Mouse (Mus musculus): ENCODE results near the gene Prkg1. TPM values are rescaled to one million over a fixed set of nuclear protein-coding genes. Genes with fewer than 3 reads are reported as not detected.

The Prkg1 gene
- polyA plus RNA-seq, 1 experiment from 2014 or later, result 5.6 TPM

DNA sequence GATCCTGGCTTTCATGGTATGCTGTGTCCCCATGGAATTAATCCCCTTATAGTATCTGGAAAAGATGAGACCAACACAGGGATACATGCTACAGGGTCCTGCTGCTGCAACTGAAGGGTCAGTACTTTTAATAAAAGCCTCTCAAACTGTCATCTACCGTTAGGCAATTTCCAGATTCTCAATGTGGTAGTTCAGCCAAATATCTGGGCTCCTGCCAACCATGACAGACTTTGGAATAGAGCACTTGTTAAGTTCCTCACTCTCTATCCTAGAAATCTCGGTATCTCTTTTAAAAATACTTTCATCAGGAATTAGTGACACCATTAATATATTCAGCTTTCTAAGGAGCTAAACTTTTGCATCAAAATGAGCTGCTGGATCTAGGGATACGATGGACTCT is 428.5 kb downstream of the Prkg1 start:
- no peak for ATAC-seq (replicated peaks; ENCODE audit: low FRiP score)
- Histone ChIP-seq H3K4me3 (ENCODE audit: low read depth, low read length) (no peak overlapping the region), H3K4me1 (replicated peaks; ENCODE audit: control insufficient read depth, insufficient read depth, low read length) (no peaks in the 10 kb centered on the region), H3K27me3 (ENCODE audit: control insufficient read depth, insufficient read depth, low read length) (no peaks in the 10 kb centered on the region), H3K9ac (ENCODE audit: low read length) (no peak overlapping the region), H3K36me3 (ENCODE audit: control insufficient read depth, insufficient read depth, low read length) (no peaks in the 10 kb centered on the region), H3K4me2 (ENCODE audit: low read depth, low read length, severe bottlenecking) (no peak overlapping the region), H3K27ac (ENCODE audit: low read depth, low read length) (no peak overlapping the region), H3K9me3 (ENCODE audit: control insufficient read depth, low read length) (no peaks in the 10 kb centered on the region)
- 81% methylated on average over 3 of the region's 3 CpGs for WGBS
- DNase-seq (ENCODE audit: low spot score), result no peak

GRCm38 (mm10) chr19:31329893-31330292 is 434.9 kb downstream of the Prkg1 start:
- DNase-seq (ENCODE audit: low spot score) (no peak), ATAC-seq (replicated peaks; ENCODE audit: low FRiP score) (no peak)
- Histone ChIP-seq H3K4me3 (ENCODE audit: low read depth, low read length) (no peak overlapping the region), H3K9ac (ENCODE audit: low read length) (no peak overlapping the region), H3K4me1 (replicated peaks; ENCODE audit: control insufficient read depth, insufficient read depth, low read length) (no peaks in the 10 kb centered on the region), H3K4me2 (ENCODE audit: low read depth, low read length, severe bottlenecking) (no peak overlapping the region), H3K9me3 (ENCODE audit: control insufficient read depth, low read length) (no peaks in the 10 kb centered on the region), H3K27ac (ENCODE audit: low read depth, low read length) (no peak overlapping the region), H3K27me3 (ENCODE audit: control insufficient read depth, insufficient read depth, low read length) (no peaks in the 10 kb centered on the region), H3K36me3 (ENCODE audit: control insufficient read depth, insufficient read depth, low read length) (no peaks in the 10 kb centered on the region)
- 71% methylated on average over 5 of the region's 5 CpGs for WGBS

GRCm38 (mm10) chr19:31304760-31305159 is 460.1 kb downstream of the Prkg1 start:
- Histone ChIP-seq H3K27ac (ENCODE audit: low read depth, low read length) (no peak overlapping the region), H3K4me1 (replicated peaks; ENCODE audit: control insufficient read depth, insufficient read depth, low read length) (no peaks in the 10 kb centered on the region), H3K9ac (ENCODE audit: low read length) (no peak overlapping the region), H3K4me3 (ENCODE audit: low read depth, low read length) (no peak overlapping the region), H3K9me3 (ENCODE audit: control insufficient read depth, low read length) (no peaks in the 10 kb centered on the region), H3K27me3 (ENCODE audit: control insufficient read depth, insufficient read depth, low read length) (no peaks in the 10 kb centered on the region), H3K36me3 (ENCODE audit: control insufficient read depth, insufficient read depth, low read length) (no peaks in the 10 kb centered on the region), H3K4me2 (ENCODE audit: low read depth, low read length, severe bottlenecking) (no peak overlapping the region)
- 93% methylated on average over 3 of the region's 3 CpGs for WGBS
- ATAC-seq (replicated peaks; ENCODE audit: low FRiP score) (no peak), DNase-seq (ENCODE audit: low spot score) (no peak)

GRCm38 (mm10) chr19:31291231-31291630 is 473.6 kb downstream of the Prkg1 start:
- Histone ChIP-seq H3K9ac (ENCODE audit: low read length) (no peak overlapping the region), H3K27ac (ENCODE audit: low read depth, low read length) (no peak overlapping the region), H3K27me3 (ENCODE audit: control insufficient read depth, insufficient read depth, low read length) (no peaks in the 10 kb centered on the region), H3K4me2 (ENCODE audit: low read depth, low read length, severe bottlenecking) (no peak overlapping the region), H3K4me1 (replicated peaks; ENCODE audit: control insufficient read depth, insufficient read depth, low read length) (no peaks in the 10 kb centered on the region), H3K4me3 (ENCODE audit: low read depth, low read length) (no peak overlapping the region), H3K9me3 (ENCODE audit: control insufficient read depth, low read length) (no peaks in the 10 kb centered on the region), H3K36me3 (ENCODE audit: control insufficient read depth, insufficient read depth, low read length) (no peaks in the 10 kb centered on the region)
- no peak for ATAC-seq (replicated peaks; ENCODE audit: low FRiP score)
- WGBS, result 91% methylated on average over 2 of the region's 2 CpGs
- no peak for DNase-seq (ENCODE audit: low spot score)

GRCm38 (mm10) chr19:31284581-31284980 is 480.3 kb downstream of the Prkg1 start:
- H3K9me3 ChIP-seq (ENCODE audit: control insufficient read depth, low read length), result no peaks in the 10 kb centered on the region
- DNase-seq (ENCODE audit: low spot score), result no peak
- no peak overlapping the region for H3K4me2 ChIP-seq (ENCODE audit: low read depth, low read length, severe bottlenecking)
- peak; percentile 42; the same call in 1 of the 2 replicates for ATAC-seq (replicated peaks; ENCODE audit: low FRiP score)
- no peak overlapping the region for H3K9ac ChIP-seq (ENCODE audit: low read length)
- no peak overlapping the region for H3K4me3 ChIP-seq (ENCODE audit: low read depth, low read length)
- 44% methylated on average over 3 of the region's 3 CpGs for WGBS
- no peaks in the 10 kb centered on the region for H3K36me3 ChIP-seq (ENCODE audit: control insufficient read depth, insufficient read depth, low read length)
- peaks cover 2% of the 10 kb centered on the region; the same call in 1 of the 2 replicates for H3K4me1 ChIP-seq (replicated peaks; ENCODE audit: control insufficient read depth, insufficient read depth, low read length)
- H3K27me3 ChIP-seq (ENCODE audit: control insufficient read depth, insufficient read depth, low read length), result no peaks in the 10 kb centered on the region
- H3K27ac ChIP-seq (ENCODE audit: low read depth, low read length), result no peak overlapping the region

DNA sequence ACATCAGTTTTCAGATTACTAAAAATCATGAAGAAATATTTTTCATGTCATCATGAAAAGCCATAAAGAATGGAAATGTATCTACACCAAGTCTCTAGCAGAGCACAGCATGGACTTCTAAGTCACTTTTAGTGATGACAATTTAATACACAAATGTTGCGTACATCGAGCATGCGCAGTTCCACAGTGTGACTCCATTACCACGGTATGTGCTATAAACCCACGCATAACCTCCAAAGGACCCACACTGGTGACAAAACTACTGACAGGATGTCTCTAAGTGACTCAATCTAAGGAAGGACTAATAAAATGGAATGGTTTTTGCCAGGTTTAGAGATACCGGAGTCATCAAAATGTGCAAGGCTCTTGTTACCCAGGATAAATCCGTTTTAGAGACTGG is 480.7 kb downstream of the Prkg1 start:
- DNase-seq (ENCODE audit: low spot score), result no peak
- no peak overlapping the region for H3K4me3 ChIP-seq (ENCODE audit: low read depth, low read length)

GRCm38 (mm10) chr19:31283617-31284016 is 481.2 kb downstream of the Prkg1 start:
- H3K4me2 ChIP-seq (ENCODE audit: low read depth, low read length, severe bottlenecking), result no peak overlapping the region
- no peak overlapping the region for H3K27ac ChIP-seq (ENCODE audit: low read depth, low read length)
- H3K4me1 ChIP-seq (replicated peaks; ENCODE audit: control insufficient read depth, insufficient read depth, low read length), result peaks cover 2% of the 10 kb centered on the region; the same call in 1 of the 2 replicates
- H3K9ac ChIP-seq (ENCODE audit: low read length), result no peak overlapping the region
- no peaks in the 10 kb centered on the region for H3K27me3 ChIP-seq (ENCODE audit: control insufficient read depth, insufficient read depth, low read length)
- no peak overlapping the region for H3K4me3 ChIP-seq (ENCODE audit: low read depth, low read length)
- no peaks in the 10 kb centered on the region for H3K9me3 ChIP-seq (ENCODE audit: control insufficient read depth, low read length)
- peak; percentile 66; the same call in 1 of the 2 replicates for ATAC-seq (replicated peaks; ENCODE audit: low FRiP score)
- H3K36me3 ChIP-seq (ENCODE audit: control insufficient read depth, insufficient read depth, low read length), result no peaks in the 10 kb centered on the region
- WGBS, result 36% methylated on average over 2 of the region's 2 CpGs
- DNase-seq (ENCODE audit: low spot score), result no peak

More for the DNA sequence above, 480.7 kb downstream of the Prkg1 start:
- Histone ChIP-seq H3K4me1 (replicated peaks; ENCODE audit: control insufficient read depth, insufficient read depth, low read length) (peaks cover 2% of the 10 kb centered on the region; the same call in 1 of the 2 replicates), H3K36me3 (ENCODE audit: control insufficient read depth, insufficient read depth, low read length) (no peaks in the 10 kb centered on the region), H3K27me3 (ENCODE audit: control insufficient read depth, insufficient read depth, low read length) (no peaks in the 10 kb centered on the region), H3K9ac (ENCODE audit: low read length) (no peak overlapping the region), H3K4me2 (ENCODE audit: low read depth, low read length, severe bottlenecking) (no peak overlapping the region), H3K9me3 (ENCODE audit: control insufficient read depth, low read length) (no peaks in the 10 kb centered on the region), H3K27ac (ENCODE audit: low read depth, low read length) (no peak overlapping the region)
- WGBS, result 87% methylated on average over 7 of the region's 7 CpGs
- no peak for ATAC-seq (replicated peaks; ENCODE audit: low FRiP score)

- H3K4me2 ChIP-seq (ENCODE audit: low read depth, low read length, severe bottlenecking), result no peak overlapping the region
- no peak for DNase-seq (ENCODE audit: low spot score)
- H3K4me1 ChIP-seq (replicated peaks; ENCODE audit: control insufficient read depth, insufficient read depth, low read length), result peaks cover 2% of the 10 kb centered on the region; the same call in 1 of the 2 replicates
Observed at GRCm38 (mm10) chr19:31279797-31280486, 484.9 kb downstream of the Prkg1 start.

GRCm38 (mm10) chr19:31262438-31262837 is 502.4 kb downstream of the Prkg1 start:
- Histone ChIP-seq H3K4me1 (replicated peaks; ENCODE audit: control insufficient read depth, insufficient read depth, low read length) (no peaks in the 10 kb centered on the region), H3K27me3 (ENCODE audit: control insufficient read depth, insufficient read depth, low read length) (no peaks in the 10 kb centered on the region), H3K4me3 (ENCODE audit: low read depth, low read length) (no peak overlapping the region), H3K9me3 (ENCODE audit: control insufficient read depth, low read length) (no peaks in the 10 kb centered on the region), H3K27ac (ENCODE audit: low read depth, low read length) (no peak overlapping the region), H3K4me2 (ENCODE audit: low read depth, low read length, severe bottlenecking) (no peak overlapping the region), H3K9ac (ENCODE audit: low read length) (no peak overlapping the region), H3K36me3 (ENCODE audit: control insufficient read depth, insufficient read depth, low read length) (no peaks in the 10 kb centered on the region)
- 69% methylated on average over 1 of the region's 1 CpGs for WGBS
- DNase-seq (ENCODE audit: low spot score), result no peak
- no peak for ATAC-seq (replicated peaks; ENCODE audit: low FRiP score)

More at GRCm38 (mm10) chr19:31279797-31280486, 484.9 kb downstream of the Prkg1 start:
- H3K36me3 ChIP-seq (ENCODE audit: control insufficient read depth, insufficient read depth, low read length), result no peaks in the 10 kb centered on the region
- H3K9ac ChIP-seq (ENCODE audit: low read length), result no peak overlapping the region
- whole genome bisulfite sequencing, result 85% methylated on average over 7 of the region's 7 CpGs
- H3K27me3 ChIP-seq (ENCODE audit: control insufficient read depth, insufficient read depth, low read length), result no peaks in the 10 kb centered on the region
- no peak overlapping the region for H3K4me3 ChIP-seq (ENCODE audit: low read depth, low read length)
- H3K27ac ChIP-seq (ENCODE audit: low read depth, low read length), result no peak overlapping the region
- ATAC-seq (replicated peaks; ENCODE audit: low FRiP score), result no peak
- no peaks in the 10 kb centered on the region for H3K9me3 ChIP-seq (ENCODE audit: control insufficient read depth, low read length)
